Mouse (Mus musculus) heart, adult 9 months (tissue): Measurements from ENCODE around the gene Dmrta2.

Experiments
- DNase-seq, 2 experiments: peaks; one replicate each; pipeline ENCODE4 v3.0.0; 2022; ENCODE audit warnings: low spot score in 2 of 2

Dmrta2 gene

GRCm38 (mm10) chr4:109979461-109980320 is 1.8 kb downstream of the Dmrta2 start:
- DNase-seq = no peak

- no peak for DNase-seq
Measured at GRCm38 (mm10) chr4:109980321-109981082, 2.6 kb downstream of the Dmrta2 start.

GRCm38 (mm10) chr4:109981083-109981870 is 3.4 kb downstream of the Dmrta2 start:
- DNase-seq = no peak

DNA sequence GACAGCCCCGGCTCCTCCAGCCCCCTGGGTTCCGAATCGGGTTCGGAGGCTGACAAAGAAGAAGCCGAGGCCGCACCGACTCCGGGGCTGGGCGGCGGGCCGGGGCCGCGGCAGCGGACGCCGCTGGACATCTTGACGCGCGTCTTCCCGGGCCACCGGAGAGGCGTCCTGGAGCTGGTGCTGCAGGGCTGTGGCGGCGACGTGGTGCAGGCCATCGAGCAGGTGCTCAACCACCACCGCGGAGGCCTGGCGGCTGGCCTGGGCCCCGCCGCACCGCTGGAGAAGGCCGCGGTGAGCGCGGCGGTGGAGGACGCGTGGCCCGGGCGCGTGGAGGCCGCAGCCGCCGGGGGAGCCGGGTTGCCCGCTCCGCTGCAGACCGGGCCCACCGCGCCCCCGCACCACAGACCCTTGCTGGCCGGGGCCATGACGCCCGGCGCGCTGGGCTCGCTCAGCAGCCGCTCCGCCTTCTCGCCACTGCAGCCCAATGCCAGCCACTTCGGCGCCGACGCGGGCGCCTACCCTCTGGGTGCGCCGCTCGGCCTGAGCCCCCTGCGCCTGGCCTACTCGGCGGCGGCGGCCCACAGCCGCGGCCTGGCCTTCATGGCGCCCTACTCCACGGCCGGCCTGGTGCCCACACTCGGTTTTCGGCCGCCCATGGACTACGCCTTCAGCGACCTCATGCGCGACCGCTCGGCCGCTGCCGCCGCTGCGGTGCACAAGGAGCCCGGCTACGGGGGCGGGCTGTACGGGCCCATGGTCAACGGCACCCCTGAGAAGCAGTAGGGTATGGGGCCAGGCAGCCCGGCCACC is 4.2 kb downstream of the Dmrta2 start:
- DNase-seq = no peak

DNA sequence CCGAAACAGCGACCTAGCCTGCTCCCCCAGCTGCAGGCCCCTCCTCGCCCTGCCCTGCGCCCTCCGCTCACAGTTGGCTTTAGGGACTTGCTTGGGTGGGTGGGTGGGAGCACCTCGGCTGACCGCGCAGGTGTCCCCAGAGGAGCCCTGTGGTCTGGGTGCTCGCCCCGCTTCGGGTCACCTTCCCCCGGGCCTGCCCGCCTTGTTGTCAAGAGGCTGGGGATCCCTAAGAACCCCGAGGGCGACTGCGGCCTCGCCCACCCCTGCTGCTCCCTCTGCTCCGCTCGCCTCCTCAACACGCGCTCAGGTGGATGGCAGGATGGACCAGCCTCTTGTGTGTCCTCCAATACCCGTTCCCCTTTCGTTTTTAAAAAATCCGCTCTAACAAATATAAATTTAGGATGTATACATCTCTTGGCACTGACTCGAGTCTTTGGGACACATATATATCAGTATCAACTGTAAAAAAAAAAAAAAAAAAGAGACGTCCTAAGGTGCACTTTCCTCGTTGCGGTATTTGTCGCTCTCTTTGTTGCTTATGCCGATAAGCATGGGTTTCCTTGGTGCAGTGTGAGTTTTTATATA is 4.9 kb downstream of the Dmrta2 start:
- no peak for DNase-seq

GRCm38 (mm10) chr4:109983281-109984001 is 5.6 kb downstream of the Dmrta2 start:
- DNase-seq = no peak

DNA sequence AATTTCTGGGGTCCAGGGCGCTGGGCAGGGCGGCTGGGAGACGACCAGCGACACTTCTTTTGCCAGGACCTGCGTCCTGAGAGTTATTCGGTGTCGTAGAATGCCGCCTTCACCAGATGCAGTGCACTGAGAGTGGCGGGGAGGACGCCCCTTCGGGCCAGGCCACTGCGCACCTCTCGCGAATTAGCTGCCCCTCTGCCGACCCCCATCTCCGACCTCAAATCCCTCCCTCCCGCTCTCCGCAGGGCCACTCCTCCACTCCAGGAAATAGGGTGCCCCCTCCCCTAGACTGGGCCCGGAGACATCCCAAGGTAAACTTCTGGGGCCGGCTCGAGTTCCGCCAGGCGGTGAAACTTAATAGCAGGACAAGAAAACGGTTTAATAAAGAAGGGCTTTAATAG is 6.2 kb downstream of the Dmrta2 start:
- DNase-seq = no peak

- no peak for DNase-seq
Measured at GRCm38 (mm10) chr4:109984496-109985423, 6.9 kb downstream of the Dmrta2 start.

- no peak for DNase-seq
Measured at GRCm38 (mm10) chr4:109985424-109986172, 7.7 kb downstream of the Dmrta2 start.

DNA sequence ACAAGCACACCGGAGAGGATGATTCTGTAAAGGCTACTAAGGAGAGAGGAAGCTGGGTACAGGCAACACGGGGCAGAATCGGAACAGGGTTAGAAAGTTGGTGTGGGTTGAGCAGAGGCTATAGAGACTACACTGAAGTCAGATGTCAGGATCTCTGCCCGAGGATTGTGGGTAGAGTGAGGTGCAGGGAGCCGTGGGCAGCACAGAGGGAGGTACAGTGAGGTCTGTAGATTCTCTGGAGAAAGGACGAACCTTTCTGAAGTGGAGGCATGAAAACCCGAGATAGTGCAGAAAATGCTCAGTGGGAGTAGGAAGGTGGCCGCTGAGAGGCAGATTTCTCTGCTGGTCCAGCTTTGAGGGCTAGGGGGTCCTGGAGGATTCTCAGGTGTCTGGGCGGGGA is 8.4 kb downstream of the Dmrta2 start:
- no peak for DNase-seq

DNA sequence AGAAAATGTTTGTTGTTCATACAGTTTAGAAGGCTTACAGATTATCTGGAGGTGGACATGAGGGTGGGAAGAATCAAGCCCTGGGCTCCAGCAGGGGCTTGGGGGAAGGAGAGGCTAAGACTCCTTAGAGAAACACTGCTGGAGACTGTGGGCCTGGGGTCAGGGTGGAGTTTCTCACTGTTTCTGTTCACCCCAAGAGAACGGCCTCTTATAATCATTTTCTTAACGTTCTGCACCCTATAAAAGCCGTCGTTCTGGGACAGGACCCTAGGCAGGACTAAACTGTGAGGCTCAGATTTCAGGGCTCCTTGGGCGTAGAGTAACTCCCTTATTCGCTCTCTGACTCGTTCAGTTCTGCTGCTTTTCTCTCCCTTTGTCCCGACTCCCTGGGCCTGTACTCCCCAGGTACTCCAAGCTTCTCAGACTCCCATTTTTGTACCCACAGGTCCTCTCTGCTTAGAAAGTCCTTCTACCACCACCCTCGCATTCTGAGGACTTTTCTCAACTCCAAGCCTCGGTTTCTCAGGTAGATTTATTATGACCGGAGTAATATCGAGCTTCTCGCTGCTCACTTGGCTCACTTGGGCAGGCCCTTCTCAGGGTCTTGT is 9.0 kb downstream of the Dmrta2 start:
- no peak for DNase-seq

GRCm38 (mm10) chr4:109987560-109988362 is 9.9 kb downstream of the Dmrta2 start:
- no peak for DNase-seq

DNA sequence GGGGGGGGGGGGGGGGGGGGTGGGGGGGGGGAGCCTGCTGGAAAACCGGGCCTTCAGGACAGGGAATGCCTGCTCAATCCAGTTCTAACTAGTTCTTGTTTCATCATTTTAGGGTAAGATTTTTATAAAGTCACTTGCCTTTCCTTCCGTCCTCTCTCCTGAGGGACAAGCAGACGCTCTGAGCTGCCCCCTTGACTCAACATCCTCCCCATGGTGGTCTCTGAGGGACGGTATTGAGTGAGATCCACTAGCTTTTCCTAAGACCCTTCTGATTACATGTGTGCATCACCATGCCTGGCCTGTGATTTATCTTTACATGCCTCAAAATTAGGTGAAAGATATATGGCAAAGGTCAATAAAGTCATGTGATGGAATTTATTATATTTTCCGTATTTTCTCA is 10.6 kb downstream of the Dmrta2 start:
- DNase-seq = no peak

DNA sequence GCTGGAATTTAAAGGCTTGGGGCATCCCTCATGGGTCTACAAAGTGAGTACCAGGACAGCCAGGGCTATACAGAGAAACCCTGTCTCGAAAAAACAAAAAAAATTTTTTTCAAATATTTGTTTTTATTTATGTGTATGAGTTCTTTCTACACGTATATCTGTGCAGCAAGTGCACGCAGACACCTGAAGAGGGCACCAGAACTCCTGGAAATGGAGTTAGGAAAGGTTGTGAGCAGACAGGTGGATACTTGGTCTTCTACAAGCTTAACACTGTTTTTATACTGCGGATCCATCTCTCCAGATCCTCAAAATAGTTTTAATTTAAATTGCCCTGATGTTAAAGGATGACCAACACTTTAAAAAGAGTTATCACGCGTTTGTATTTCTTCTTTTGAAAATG is 11.4 kb downstream of the Dmrta2 start:
- no peak for DNase-seq

DNA sequence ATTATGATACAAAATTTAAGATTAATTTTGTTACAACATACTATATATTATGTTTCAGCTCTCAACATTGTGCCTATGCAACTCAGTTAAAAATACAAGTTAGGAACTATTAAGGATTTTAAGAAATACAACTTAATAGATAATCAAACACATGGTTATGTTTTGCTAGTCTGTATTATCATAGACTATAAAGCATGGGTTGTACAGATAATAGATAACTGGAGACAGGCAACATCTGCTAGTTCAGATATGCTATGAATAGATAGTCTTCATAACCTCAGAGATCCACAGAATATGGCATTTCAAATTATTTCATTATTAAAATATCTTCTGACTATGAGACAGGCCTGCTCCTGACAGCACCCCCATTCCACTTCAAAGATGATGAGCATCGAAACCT is 28.2 kb downstream of the Dmrta2 start:
- DNase-seq = no peak

DNA sequence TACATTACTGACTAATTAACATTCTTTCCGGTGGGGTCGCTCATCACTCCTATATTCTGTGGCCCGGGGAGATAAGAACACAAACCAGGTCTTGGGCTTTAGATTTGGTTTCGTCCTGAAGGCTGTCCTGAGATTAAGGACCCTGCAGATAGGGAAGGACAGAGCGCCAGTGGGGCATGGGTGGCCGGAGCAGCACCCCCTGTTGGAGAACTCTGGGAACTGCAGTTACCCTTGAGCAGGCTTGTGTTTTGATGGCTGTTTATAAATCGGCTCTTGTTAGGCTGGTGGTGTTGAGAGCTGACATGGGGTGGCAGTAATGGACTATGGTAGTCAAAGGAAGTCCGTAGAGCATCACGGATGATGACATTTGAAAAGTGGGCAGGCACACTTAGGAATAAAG is 41.3 kb downstream of the Dmrta2 start:
- DNase-seq = no peak

DNA sequence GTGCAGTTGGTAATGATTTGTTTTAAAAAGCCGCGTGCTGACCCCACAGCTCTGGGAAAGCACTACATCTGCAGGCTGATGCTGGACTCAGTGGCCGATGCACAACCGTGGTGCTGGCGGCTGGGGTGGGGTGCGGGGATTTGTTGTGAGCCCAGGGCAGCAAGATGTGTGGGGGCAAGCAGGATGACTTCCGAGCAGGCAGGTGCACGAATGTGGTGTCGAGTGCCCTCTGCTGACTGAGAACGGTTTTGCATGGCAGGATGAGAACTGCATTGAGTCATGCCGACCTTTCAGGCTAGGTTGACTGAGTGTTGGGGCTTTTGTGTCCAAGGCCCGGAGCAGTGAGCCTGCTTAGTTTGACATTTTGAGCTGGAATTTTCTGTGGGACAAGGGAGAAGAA is 42.4 kb downstream of the Dmrta2 start:
- DNase-seq = peak in 1 of 2 experiments; percentile 19
